In the genomic region with DNA sequence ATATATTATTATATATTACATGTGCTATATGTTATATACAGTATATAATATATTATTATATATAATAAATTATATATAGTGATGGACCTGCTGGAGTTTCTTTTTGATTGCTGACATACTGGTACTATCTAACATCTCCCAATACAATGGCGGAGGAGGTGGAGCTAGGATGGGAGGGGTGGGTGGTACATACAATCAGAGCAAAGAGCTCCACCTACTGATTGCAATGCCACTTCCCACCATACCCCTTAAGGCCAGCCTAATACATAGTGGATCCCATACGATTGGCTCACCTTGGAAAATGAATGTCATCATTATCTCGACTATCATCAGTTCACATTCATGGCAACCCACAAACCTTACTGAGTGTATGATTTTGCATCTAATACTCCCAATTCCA, we compare ENCODE assay signal across 19 mouse cellular contexts.
DNase-seq lines count a peak whose midpoint lies in the region; ATAC-seq and TF ChIP-seq lines count a peak whose summit lies in the region.
"Had no signal": no experiment of that assay in that cellular context is flagged by ENCODE, and none has a peak within 500 bp of the region (broad histone marks: within the 10 kb centered on the region; RNA-seq: fewer than 3 reads in every experiment).

No protein-coding gene starts in this region.

- no peak overlapping the region for H3K9ac ChIP-seq in forebrain, embryonic 14.5 days (ENCODE audit: low read length)
- H3K9ac ChIP-seq in forebrain, embryonic 13.5 days, result no peak overlapping the region
- no peak overlapping the region for H3K9ac ChIP-seq in limb, embryonic 11.5 days (ENCODE audit: low read length)
- H3K9ac ChIP-seq in intestine, embryonic 15.5 days, result no peak overlapping the region
- H3K9ac ChIP-seq: embryonic facial prominence, embryonic 15.5 days; lung, embryonic 14.5 days had no signal

- H3K4me3 ChIP-seq in forebrain, embryonic 14.5 days (ENCODE audit: low read depth, low read length), result no peak overlapping the region
- no peak overlapping the region for H3K4me3 ChIP-seq in forebrain, embryonic 13.5 days
- no peak overlapping the region for H3K4me3 ChIP-seq in limb, embryonic 11.5 days (ENCODE audit: low read depth, low read length)
- no peak overlapping the region for H3K4me3 ChIP-seq in limb, embryonic 10.5 days
- H3K4me3 ChIP-seq in E14TG2a.4 (replicated peaks; ENCODE audit: low read length), result no peak overlapping the region
- no peak overlapping the region for H3K4me3 ChIP-seq in intestine, embryonic 15.5 days (replicated peaks)
- H3K4me3 ChIP-seq: embryonic facial prominence, embryonic 15.5 days had no signal

- H3K27me3 ChIP-seq in forebrain, embryonic 14.5 days (replicated peaks; ENCODE audit: control insufficient read depth, insufficient read depth, low read length), result no peaks in the 10 kb centered on the region
- no peaks in the 10 kb centered on the region for H3K27me3 ChIP-seq in forebrain, embryonic 13.5 days
- H3K27me3 ChIP-seq in limb, embryonic 11.5 days (ENCODE audit: control insufficient read depth, insufficient read depth, low read length), result no peaks in the 10 kb centered on the region
- no peaks in the 10 kb centered on the region for H3K27me3 ChIP-seq in limb, embryonic 10.5 days (ENCODE audit: low read depth, poor library complexity, severe bottlenecking)
- H3K27me3 ChIP-seq in E14TG2a.4 (ENCODE audit: insufficient read depth, low read length), result no peaks in the 10 kb centered on the region
- no peaks in the 10 kb centered on the region for H3K27me3 ChIP-seq in intestine, embryonic 15.5 days (replicated peaks)
- H3K27me3 ChIP-seq: embryonic facial prominence, embryonic 15.5 days had no signal

- H3K4me2 ChIP-seq in forebrain, embryonic 14.5 days (ENCODE audit: low read length), result no peak overlapping the region
- no peak overlapping the region for H3K4me2 ChIP-seq in forebrain, embryonic 13.5 days
- no peak overlapping the region for H3K4me2 ChIP-seq in limb, embryonic 11.5 days (ENCODE audit: low read depth, severe bottlenecking)
- no peak overlapping the region for H3K4me2 ChIP-seq in intestine, embryonic 15.5 days (replicated peaks)
- H3K4me2 ChIP-seq: embryonic facial prominence, embryonic 15.5 days; liver, embryonic 11.5 days; lung, embryonic 14.5 days; midbrain, embryonic 11.5 days had no signal

- H3K27ac ChIP-seq in forebrain, embryonic 14.5 days (ENCODE audit: low read depth, low read length), result no peak overlapping the region
- H3K27ac ChIP-seq in forebrain, embryonic 13.5 days, result no peak overlapping the region
- no peak overlapping the region for H3K27ac ChIP-seq in limb, embryonic 11.5 days (replicated peaks; ENCODE audit: low read depth, low read length)
- no peak overlapping the region for H3K27ac ChIP-seq in limb, embryonic 10.5 days
- no peak overlapping the region for H3K27ac ChIP-seq in intestine, embryonic 15.5 days
- H3K27ac ChIP-seq: embryonic facial prominence, embryonic 15.5 days; macrophage had no signal

- TF ChIP-seq CTCF in E14TG2a.4 (conservative IDR thresholded peaks at IDR 0.05; ENCODE audit: low read length), result 0 out of 2 replicates have a peak, but pooled peaks have one; percentile 18

- 0 out of 2 replicates have a peak, but pooled peaks have one; percentile 34 for ATAC-seq in forebrain, embryonic 14.5 days
- no peak for ATAC-seq in forebrain, embryonic 13.5 days
- ATAC-seq in limb, embryonic 11.5 days (ENCODE audit: insufficient number of reproducible peaks, low FRiP score, low TSS enrichment, low read depth), result 0 out of 2 replicates have a peak, but pooled peaks have one; percentile 31
- no peak for ATAC-seq in intestine, embryonic 15.5 days

- no peak for DNase-seq in forebrain, embryonic 14.5 days (ENCODE audit: low spot score)
- no peak for DNase-seq in limb, embryonic 11.5 days (ENCODE audit: low spot score)
- DNase-seq in limb, embryonic 10.5 days (ENCODE audit: low spot score), result no peak
- DNase-seq in ZHBTc4 (ENCODE audit: low read depth, low spot score), result peak; percentile 70
- DNase-seq in left cerebral cortex, adult 9 months (ENCODE audit: low spot score in 2 of 2), result no peak
- DNase-seq: B cell, adult 2 months; cerebellum, adult 8-10 months; gastrocnemius, postnatal 10 days; kidney, adult 18-20 months; lung, embryonic 14.5 days; thymus, postnatal 25 days had no signal

- H3K9me3 ChIP-seq in forebrain, embryonic 14.5 days (replicated peaks; ENCODE audit: control insufficient read depth, low read length), result no peaks in the 10 kb centered on the region
- no peaks in the 10 kb centered on the region for H3K9me3 ChIP-seq in forebrain, embryonic 13.5 days (replicated peaks)
- H3K9me3 ChIP-seq in limb, embryonic 11.5 days (ENCODE audit: control insufficient read depth, low read length), result no peaks in the 10 kb centered on the region
- no peaks in the 10 kb centered on the region for H3K9me3 ChIP-seq in limb, embryonic 10.5 days (replicated peaks)
- no peaks in the 10 kb centered on the region for H3K9me3 ChIP-seq in E14TG2a.4 (ENCODE audit: low read length)
- no peaks in the 10 kb centered on the region for H3K9me3 ChIP-seq in intestine, embryonic 15.5 days
- H3K9me3 ChIP-seq: embryonic facial prominence, embryonic 15.5 days had no signal

- WGBS in forebrain, embryonic 14.5 days, result 86% methylated on average over 3 of the region's 3 CpGs
- WGBS in forebrain, embryonic 13.5 days, result 87% methylated on average over 3 of the region's 3 CpGs
- WGBS in limb, embryonic 11.5 days, result 83% methylated on average over 3 of the region's 3 CpGs
- 79% methylated on average over 3 of the region's 3 CpGs for WGBS in limb, embryonic 10.5 days
- 82% methylated on average over 3 of the region's 3 CpGs for WGBS in intestine, embryonic 15.5 days

- no peaks in the 10 kb centered on the region for H3K36me3 ChIP-seq in forebrain, embryonic 14.5 days (ENCODE audit: control insufficient read depth, insufficient read depth, low read length)
- no peaks in the 10 kb centered on the region for H3K36me3 ChIP-seq in forebrain, embryonic 13.5 days (ENCODE audit: poor library complexity, severe bottlenecking)
- no peaks in the 10 kb centered on the region for H3K36me3 ChIP-seq in limb, embryonic 11.5 days (ENCODE audit: control insufficient read depth, insufficient read depth, low read length)
- no peaks in the 10 kb centered on the region for H3K36me3 ChIP-seq in limb, embryonic 10.5 days
- H3K36me3 ChIP-seq in E14TG2a.4 (ENCODE audit: insufficient read depth, low read length), result no peaks in the 10 kb centered on the region
- no peaks in the 10 kb centered on the region for H3K36me3 ChIP-seq in intestine, embryonic 15.5 days
- H3K36me3 ChIP-seq: embryonic facial prominence, embryonic 15.5 days; G1E had no signal

- 0 out of 2 replicates have a peak, but pooled peaks cover 2% of the 10 kb centered on the region for H3K4me1 ChIP-seq in forebrain, embryonic 14.5 days (ENCODE audit: control insufficient read depth, insufficient read depth, low read length)
- peaks cover 6% of the 10 kb centered on the region for H3K4me1 ChIP-seq in forebrain, embryonic 13.5 days
- no peaks in the 10 kb centered on the region for H3K4me1 ChIP-seq in limb, embryonic 11.5 days (ENCODE audit: control insufficient read depth, insufficient read depth, low read length)
- no peaks in the 10 kb centered on the region for H3K4me1 ChIP-seq in limb, embryonic 10.5 days
- H3K4me1 ChIP-seq in E14TG2a.4 (replicated peaks; ENCODE audit: low read depth, low read length), result no peaks in the 10 kb centered on the region
- no peaks in the 10 kb centered on the region for H3K4me1 ChIP-seq in intestine, embryonic 15.5 days (replicated peaks)
- H3K4me1 ChIP-seq: embryonic facial prominence, embryonic 15.5 days had no signal

Comparison
In these comparisons a context has a peak if more than half of its experiments do, and no peak if none do; other contexts are left out.
1. ATAC-seq: peak in forebrain, embryonic 14.5 days (single experiment) and limb, embryonic 11.5 days (single experiment); none in forebrain, embryonic 13.5 days (single experiment) and intestine, embryonic 15.5 days (single experiment).